Mouse (Mus musculus) CH12.LX (cell line): Measurements from ENCODE around the gene Nsun2. TPM values are rescaled to one million over a fixed set of nuclear protein-coding genes. Genes with fewer than 3 reads are reported as not detected.

ENCODE experiments used
- DNase-seq: peaks from one replicate; pipeline ENCODE4 v3.0.0-alpha.2; 2013; ENCODE audit errors: extremely low read depth
- H3K27ac ChIP-seq: 2 replicates; pipeline ENCODE4 v1.5.1; 2012; ENCODE audit warnings: low read depth, mild to moderate bottlenecking, control low read depth, moderate library complexity; ENCODE audit not compliant: insufficient read depth
- H3K27me3 ChIP-seq: replicated peaks from 2 replicates; pipeline ENCODE3; 2012; ENCODE audit warnings: inconsistent platforms
- H3K36me3 ChIP-seq, 2 experiments: replicated peaks in 1 of 2; 2 replicates each; pipeline versions ENCODE3 to v1.6.1; 2012; ENCODE audit warnings: inconsistent platforms in 1 of 2, low read length in 1 of 2, mild to moderate bottlenecking in 1 of 2, mixed read lengths in 1 of 2, moderate library complexity in 1 of 2; ENCODE audit not compliant: control insufficient read depth in 1 of 2, insufficient read depth in 1 of 2
- H3K4me1 ChIP-seq, 2 experiments: 2 replicates each; pipeline ENCODE4 v1.6.1; 2012; ENCODE audit warnings: inconsistent platforms in 1 of 2, moderate library complexity in 1 of 2; ENCODE audit not compliant: insufficient read depth in 2 of 2, control insufficient read depth in 1 of 2
- H3K4me2 ChIP-seq: 2 replicates; pipeline ENCODE4 v1.6.1; 2012; ENCODE audit warnings: low read depth, mild to moderate bottlenecking, control low read depth; ENCODE audit not compliant: poor library complexity, insufficient read depth, severe bottlenecking
- H3K4me3 ChIP-seq, 3 experiments: fragments of 150-350 bp in 1 of 3; sonication (generic) in 1 of 3; replicated peaks in 1 of 3; 2 replicates each; pipeline versions ENCODE3 to v1.5.1; 2011 to 2012; ENCODE audit warnings: low read depth in 2 of 3, low read length in 2 of 3, mild to moderate bottlenecking in 2 of 3, moderate library complexity in 2 of 3, control low read depth in 1 of 3, improper control_type of control experiment in 1 of 3, inconsistent platforms in 1 of 3, mixed read lengths in 1 of 3; ENCODE audit not compliant: poor library complexity in 1 of 3
- H3K79me2 ChIP-seq: replicated peaks from 2 replicates; pipeline ENCODE4 v1.6.1; 2012; ENCODE audit warnings: mild to moderate bottlenecking, moderate library complexity; ENCODE audit not compliant: control insufficient read depth, poor library complexity, insufficient read depth, severe bottlenecking; ENCODE audit errors: extremely low read depth
- H3K9ac ChIP-seq: 2 replicates; pipeline ENCODE4 v1.6.1; 2012; ENCODE audit warnings: low read depth, mild to moderate bottlenecking, control low read depth, moderate library complexity; ENCODE audit not compliant: insufficient read depth
- H3K9me3 ChIP-seq: replicated peaks from 2 replicates; pipeline ENCODE3; 2012; ENCODE audit warnings: low read length, inconsistent platforms, mixed read lengths
- JUN ChIP-seq: IDR thresholded peaks from 2 replicates; pipeline ENCODE4 v1.6.1; 2011; ENCODE audit warnings: low read depth, mild to moderate bottlenecking, low read length, improper control_type of control experiment, moderate library complexity; ENCODE audit not compliant: insufficient read depth
- JUND ChIP-seq: conservative IDR thresholded peaks from 2 replicates; pipeline ENCODE4 v1.6.1; 2011; ENCODE audit warnings: low read depth, low read length, improper control_type of control experiment
- MAFK ChIP-seq: IDR thresholded peaks from 2 replicates; pipeline ENCODE4 v1.6.1; 2011; ENCODE audit warnings: low read length, improper control_type of control experiment; ENCODE audit not compliant: insufficient replicate concordance
- MEF2A ChIP-seq: IDR thresholded peaks from 2 replicates; pipeline ENCODE4 v1.6.1; 2014; ENCODE audit warnings: low read depth, mild to moderate bottlenecking, inconsistent platforms, low read length, improper control_type of control experiment, borderline replicate concordance
- MXI1 ChIP-seq: IDR thresholded peaks from 2 replicates; pipeline ENCODE4 v1.6.1; 2011; ENCODE audit warnings: mild to moderate bottlenecking, low read depth, low read length, improper control_type of control experiment
- PAX5 ChIP-seq: IDR thresholded peaks from 2 replicates; pipeline ENCODE4 v1.6.1; 2012; ENCODE audit warnings: low read length, inconsistent platforms, mixed read lengths
- POLR2AphosphoS2 ChIP-seq: IDR thresholded peaks from 2 replicates; pipeline ENCODE4 v1.6.1; 2011; ENCODE audit warnings: low read depth, low read length, improper control_type of control experiment
- USF2 ChIP-seq: conservative IDR thresholded peaks from 2 replicates; pipeline ENCODE4 v1.6.1; 2011; ENCODE audit warnings: low read depth, low read length, improper control_type of control experiment
- ZKSCAN1 ChIP-seq: IDR thresholded peaks from 2 replicates; pipeline ENCODE4 v1.6.1; 2012; ENCODE audit warnings: low read depth, inconsistent platforms, low read length, improper control_type of control experiment, borderline replicate concordance
- ZNF384 ChIP-seq: IDR thresholded peaks from 2 replicates; pipeline ENCODE4 v1.6.1; 2012; ENCODE audit warnings: low read depth, low read length, improper control_type of control experiment, inconsistent platforms
- dilution Hi-C: fragments of 300-500 bp; cut with MboI; formaldehyde crosslinking; loops from 2 replicates; pipeline ENCODE4 v1.14.3; 2020; ENCODE audit warnings: low sequenced_read_pairs; ENCODE audit not compliant: extremely low pct_unique_long_range_greater_than_20kb, extremely low pct_ligation_motif_present
- in situ Hi-C: fragments of 300-500 bp; cut with MboI; formaldehyde crosslinking; loops from 3 replicates; pipeline ENCODE4 v1.14.3; 2019; ENCODE audit warnings: low sequenced_read_pairs, low pct_ligation_motif_present, low pct_unique_long_range_greater_than_20kb, mixed read lengths
- polyA plus RNA-seq: library from polyadenylated mRNA; unstranded; fragments of >175 nt; gene quantifications from 2 replicates; pipeline ENCODE4 v1.2.1, GENCODE M21; 2012; ENCODE audit warnings: low read depth; ENCODE audit not compliant: insufficient read length
- total RNA-seq, 2 experiments: library from RNA; depleted of rRNA; stranded (reverse); fragments of 300-350 nt in 1 of 2; fragments of >200 nt in 1 of 2; gene quantifications; 2 replicates each; pipeline ENCODE4 v1.2.3; 2012 to 2014

The Nsun2 gene
- total and polyA plus RNA-seq, 3 experiments = 178 to 292 (median 279) TPM

GRCm38 (mm10) chr13:69640541-69640940 is 107.0 kb downstream of the Nsun2 start:
- H3K27ac ChIP-seq = no peak overlapping the region
- TF ChIP-seq ZKSCAN1 = no peak
- TF ChIP-seq MEF2A = no peak
- TF ChIP-seq MAFK = no peak
- no peak for TF ChIP-seq USF2
- TF ChIP-seq JUN = no peak
- no peak for TF ChIP-seq ZNF384
- no peak for TF ChIP-seq JUND
- TF ChIP-seq POLR2AphosphoS2 = no peak
- H3K4me2 ChIP-seq = no peak overlapping the region
- H3K4me3 ChIP-seq = no peak overlapping the region
- dilution Hi-C loops (no loop called here), in situ Hi-C loops (no loop called here)
- H3K9me3 ChIP-seq = no peaks in the 10 kb centered on the region
- no peaks in the 10 kb centered on the region for H3K27me3 ChIP-seq
- no peak overlapping the region for H3K9ac ChIP-seq
- peaks cover 10 to 18% of the 10 kb centered on the region in 2 experiments for H3K4me1 ChIP-seq
- H3K79me2 ChIP-seq = no peaks in the 10 kb centered on the region
- no peak for DNase-seq
- H3K36me3 ChIP-seq = peaks cover 51 to 79% of the 10 kb centered on the region in 2 experiments

- DNase-seq = no peak
- Histone ChIP-seq H3K9ac (no peak overlapping the region), H3K4me3 (no peak overlapping the region), H3K4me1 (peaks cover 10 to 20% of the 10 kb centered on the region in 2 experiments), H3K79me2 (no peaks in the 10 kb centered on the region), H3K9me3 (no peaks in the 10 kb centered on the region), H3K36me3 (peaks cover 46 to 75% of the 10 kb centered on the region in 2 experiments), H3K4me2 (no peak overlapping the region), H3K27me3 (no peaks in the 10 kb centered on the region), H3K27ac (no peak overlapping the region)
- dilution Hi-C loops (no loop called here), in situ Hi-C loops (no loop called here)
- TF ChIP-seq MXI1 = no peak
- TF ChIP-seq POLR2AphosphoS2 = peak; percentile 66
Observed at GRCm38 (mm10) chr13:69641017-69641416, 107.5 kb downstream of the Nsun2 start.

GRCm38 (mm10) chr13:69642656-69643216 is 109.2 kb downstream of the Nsun2 start:
- in situ Hi-C loops (no loop called here), dilution Hi-C loops (no loop called here)
- Histone ChIP-seq H3K27ac (no peak overlapping the region), H3K36me3 (peaks cover 31 to 57% of the 10 kb centered on the region in 2 experiments), H3K9me3 (no peaks in the 10 kb centered on the region), H3K27me3 (no peaks in the 10 kb centered on the region), H3K79me2 (no peaks in the 10 kb centered on the region), H3K4me3 (no peak overlapping the region), H3K9ac (no peak overlapping the region), H3K4me1 (peaks cover 10 to 20% of the 10 kb centered on the region in 2 experiments), H3K4me2 (no peak overlapping the region)
- TF ChIP-seq PAX5 (no peak), JUN (no peak), POLR2AphosphoS2 (peak; percentile 58; the same call in 1 of the 2 replicates)
- DNase-seq = no peak
